Mouse (Mus musculus) CD4-positive, CD25-positive, alpha-beta regulatory T cell, adult 4 months (primary cell): Measurements from ENCODE around the gene Neurl3. TPM values are rescaled to one million over a fixed set of nuclear protein-coding genes. Genes with fewer than 3 reads are reported as not detected.
A peak's percentile ranks its signal among the peaks of the same experiment; 100 is the strongest.

Experiments
- ATAC-seq: one replicate; pipeline ENCODE4 v1.8.0; 2017
- polyA plus RNA-seq, 2 experiments: library from polyadenylated mRNA; unstranded; fragments of 100-300 nt; shearing (Covaris generic); gene quantifications; one replicate each; pipeline ENCODE4 v1.2.1; 2017

Gene Neurl3
- polyA plus RNA-seq, 2 experiments from 2014 or later, result 62.4 to 137 TPM

- ATAC-seq, result no peak
Observed at GRCm38 (mm10) chr1:36257276-36257675, 17.2 kb downstream of the Neurl3 start.

GRCm38 (mm10) chr1:36255871-36256640, 18.4 kb downstream of the Neurl3 start:
- ATAC-seq, result no peak

- ATAC-seq, result no peak
Observed at GRCm38 (mm10) chr1:36254635-36255360, 19.7 kb downstream of the Neurl3 start.

- peak; percentile 95 for ATAC-seq
Observed at GRCm38 (mm10) chr1:36252791-36253190, 21.7 kb downstream of the Neurl3 start.

- no peak for ATAC-seq
Observed at GRCm38 (mm10) chr1:36251426-36251825, 23.1 kb downstream of the Neurl3 start.

GRCm38 (mm10) chr1:36246688-36247087, 27.8 kb downstream of the Neurl3 start:
- no peak for ATAC-seq

- no peak for ATAC-seq
Observed at GRCm38 (mm10) chr1:36244828-36245215, 29.7 kb downstream of the Neurl3 start.

- peak; percentile 96 for ATAC-seq
Observed at GRCm38 (mm10) chr1:36244058-36244827, 30.2 kb downstream of the Neurl3 start, which contains the start of gene Uggt1. Uggt1 (minus strand) TSS chr1:36244720.

- ATAC-seq, result peak; percentile 7
Observed at GRCm38 (mm10) chr1:36243447-36244057, 30.9 kb downstream of the Neurl3 start.

GRCm38 (mm10) chr1:36241903-36242429, 32.5 kb downstream of the Neurl3 start:
- peak; percentile 44 for ATAC-seq

GRCm38 (mm10) chr1:36240176-36240575, 34.3 kb downstream of the Neurl3 start:
- ATAC-seq, result no peak

- ATAC-seq, result no peak
Observed at GRCm38 (mm10) chr1:36239396-36239795, 35.1 kb downstream of the Neurl3 start.

GRCm38 (mm10) chr1:36235855-36236254, 38.6 kb downstream of the Neurl3 start:
- ATAC-seq, result no peak

- peak; percentile 53 for ATAC-seq
Observed at GRCm38 (mm10) chr1:36235057-36235639, 39.3 kb downstream of the Neurl3 start.

- no peak for ATAC-seq
Observed at GRCm38 (mm10) chr1:36233218-36233617, 41.3 kb downstream of the Neurl3 start.

GRCm38 (mm10) chr1:36230919-36231705, 43.4 kb downstream of the Neurl3 start:
- ATAC-seq, result no peak

- no peak for ATAC-seq
Observed at GRCm38 (mm10) chr1:36228461-36228860, 46.0 kb downstream of the Neurl3 start.

- ATAC-seq, result peak; percentile 51
Observed at GRCm38 (mm10) chr1:36224648-36225047, 49.8 kb downstream of the Neurl3 start.
